Mouse (Mus musculus) ES-E14 (cell line): ENCODE data around the gene Map4k4.

Source experiments
- CHD2 ChIP-seq: IDR thresholded peaks from 2 replicates; pipeline ENCODE4 v1.6.1; 2014; ENCODE audit warnings: mild to moderate bottlenecking, low read depth, low read length, inconsistent platforms
- HCFC1 ChIP-seq: IDR thresholded peaks from 2 replicates; pipeline ENCODE4 v1.6.1; 2012; ENCODE audit warnings: low read length, inconsistent platforms, borderline replicate concordance; ENCODE audit not compliant: insufficient read depth
- MAFK ChIP-seq: IDR thresholded peaks from 2 replicates; pipeline ENCODE4 v1.6.1; 2014; ENCODE audit warnings: mild to moderate bottlenecking, low read depth, low read length, inconsistent platforms; ENCODE audit not compliant: insufficient read depth

- no peak for TF ChIP-seq CHD2
- TF ChIP-seq MAFK = no peak
- TF ChIP-seq HCFC1 = no peak
Observed at GRCm38 (mm10) chr1:40002129-40002727, 101.5 kb downstream of the Map4k4 start.
